Mouse (Mus musculus): ENCODE results near the gene Gria2. TPM values are rescaled to one million over a fixed set of nuclear protein-coding genes. Genes with fewer than 3 reads are reported as not detected.

The Gria2 gene
- polyA plus RNA-seq, 1 experiment from 2014 or later: 5.7 TPM

DNA sequence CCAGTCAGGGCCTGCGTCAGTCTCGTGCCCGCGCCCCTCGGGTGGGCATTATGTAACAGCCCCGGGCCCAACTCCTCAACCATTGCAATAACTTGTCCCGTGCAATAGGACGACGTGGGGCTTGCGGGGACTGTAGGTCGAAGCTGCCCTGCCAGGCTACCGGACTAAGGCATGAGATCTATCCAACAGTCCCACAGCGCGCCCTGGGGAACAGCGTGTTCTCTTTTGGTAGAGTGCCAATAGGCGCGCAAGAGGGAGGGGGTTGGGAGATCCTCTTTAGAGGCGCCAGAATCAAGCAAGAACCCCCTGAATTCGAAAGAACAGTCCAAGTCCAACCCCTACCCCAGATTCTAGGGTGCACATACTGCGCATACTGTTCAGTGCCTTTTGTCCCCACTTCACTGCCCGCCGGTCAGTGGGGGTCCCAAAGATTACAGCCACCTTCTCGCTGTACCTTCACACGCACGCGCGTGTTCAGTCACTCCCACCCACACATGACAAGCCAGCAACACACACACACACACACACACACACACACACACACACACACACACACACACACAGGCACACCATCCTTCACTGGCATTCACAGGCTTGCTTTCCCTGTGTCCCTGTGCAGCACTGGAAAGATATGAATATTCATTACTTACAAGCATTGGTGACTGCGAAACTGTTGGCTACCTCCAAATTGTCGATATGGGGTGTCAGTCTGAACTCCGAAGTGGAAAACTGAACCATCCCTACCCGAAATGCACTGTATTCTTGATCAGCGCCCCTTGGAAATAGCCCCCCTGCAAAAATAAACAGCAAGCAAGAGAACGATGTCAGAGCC lies 1.4 kb downstream of the Gria2 start:
- no peak for ATAC-seq (ENCODE audit: insufficient number of reproducible peaks, low FRiP score, low TSS enrichment, low read depth)
- Histone ChIP-seq H3K27ac (no peak overlapping the region), H3K27me3 (peaks cover 32% of the 10 kb centered on the region), H3K9me3 (no peaks in the 10 kb centered on the region), H3K4me3 (peak overlapping the region; percentile 44), H3K4me2 (peak overlapping the region; percentile 64), H3K4me1 (peaks cover 20% of the 10 kb centered on the region), H3K36me3 (no peaks in the 10 kb centered on the region), H3K9ac (no peak overlapping the region)
- WGBS: 9% methylated on average over 33 of the region's 33 CpGs

DNA sequence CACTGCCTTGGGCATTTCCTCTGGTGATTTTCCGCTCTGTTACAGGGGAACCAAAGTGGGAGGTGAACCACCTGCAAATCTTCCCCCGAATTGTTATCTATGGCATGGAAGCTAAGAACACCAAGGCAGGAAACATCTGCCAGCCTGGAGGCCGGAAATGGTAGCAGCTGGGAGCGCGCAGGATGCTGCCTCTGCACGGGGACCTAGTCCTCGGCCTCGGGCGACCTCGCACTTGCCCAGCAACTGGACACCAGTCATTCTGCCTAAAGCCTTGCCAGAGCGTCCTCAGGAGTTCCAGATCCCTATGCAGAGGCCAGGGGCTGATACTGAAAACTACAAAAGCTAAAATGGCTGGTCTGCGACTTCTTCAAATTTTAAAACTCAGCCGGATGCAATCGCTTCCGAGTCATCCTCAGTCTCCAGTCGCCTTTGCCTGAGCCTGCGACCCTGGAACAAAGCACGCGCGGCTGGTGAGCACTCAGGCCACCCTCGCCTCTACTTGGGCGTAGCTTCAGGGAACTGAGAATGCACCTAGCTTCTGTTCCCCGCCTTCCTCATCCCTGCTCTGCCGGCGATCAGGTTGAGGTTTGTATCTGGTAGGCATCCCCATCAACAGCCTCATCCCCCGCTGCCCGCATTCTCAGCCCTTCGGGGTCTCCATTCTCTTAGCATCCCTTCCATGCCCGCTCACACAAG lies 2.2 kb downstream of the Gria2 start:
- H3K4me1 ChIP-seq: peaks cover 20% of the 10 kb centered on the region
- 3% methylated on average over 29 of the region's 29 CpGs for WGBS
- H3K27ac ChIP-seq: no peak overlapping the region
- no peaks in the 10 kb centered on the region for H3K9me3 ChIP-seq
- H3K9ac ChIP-seq: no peak overlapping the region
- peak overlapping the region; percentile 44 for H3K4me3 ChIP-seq
- peak overlapping the region; percentile 64 for H3K4me2 ChIP-seq
- no peak for ATAC-seq (ENCODE audit: insufficient number of reproducible peaks, low FRiP score, low TSS enrichment, low read depth)
- peaks cover 32% of the 10 kb centered on the region for H3K27me3 ChIP-seq
- no peaks in the 10 kb centered on the region for H3K36me3 ChIP-seq

- no peak for ATAC-seq (ENCODE audit: insufficient number of reproducible peaks, low FRiP score, low TSS enrichment, low read depth)
- Histone ChIP-seq H3K4me1 (peaks cover 19% of the 10 kb centered on the region), H3K4me3 (no peak overlapping the region), H3K9me3 (no peaks in the 10 kb centered on the region), H3K9ac (no peak overlapping the region), H3K27me3 (peaks cover 32% of the 10 kb centered on the region), H3K4me2 (no peak overlapping the region), H3K27ac (no peak overlapping the region), H3K36me3 (no peaks in the 10 kb centered on the region)
- WGBS: 87% methylated on average over 1 of the region's 1 CpGs
Measured at GRCm38 (mm10) chr3:80797935-80798334, 4.7 kb downstream of the Gria2 start.

- Histone ChIP-seq H3K36me3 (no peaks in the 10 kb centered on the region), H3K9ac (no peak overlapping the region), H3K27me3 (peaks cover 22% of the 10 kb centered on the region), H3K27ac (no peak overlapping the region), H3K4me1 (peaks cover 12% of the 10 kb centered on the region), H3K4me2 (no peak overlapping the region), H3K9me3 (no peaks in the 10 kb centered on the region), H3K4me3 (no peak overlapping the region)
- ATAC-seq (ENCODE audit: insufficient number of reproducible peaks, low FRiP score, low TSS enrichment, low read depth): no peak
Measured at GRCm38 (mm10) chr3:80796764-80797163, 5.9 kb downstream of the Gria2 start.

DNA sequence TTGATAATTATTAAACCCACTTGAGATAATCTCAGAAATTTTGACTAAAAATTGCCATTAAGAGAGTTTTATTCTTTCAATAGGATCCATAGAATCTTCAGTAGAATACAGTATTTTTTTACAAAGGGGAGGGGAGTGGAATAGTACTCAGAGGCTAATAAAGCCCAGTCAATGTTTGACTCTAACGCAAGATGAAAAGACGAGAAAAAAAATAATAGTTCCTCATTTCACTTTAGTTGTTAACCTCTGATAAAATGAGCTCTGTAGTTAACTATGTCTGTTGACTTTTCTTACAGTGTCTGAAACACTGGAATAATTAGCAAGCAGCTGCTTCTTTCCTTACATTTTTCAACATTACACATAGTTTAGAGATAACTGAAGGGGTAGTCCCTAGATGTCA lies 7.4 kb downstream of the Gria2 start:
- Histone ChIP-seq H3K4me1 (peaks cover 2% of the 10 kb centered on the region), H3K4me3 (no peak overlapping the region), H3K27me3 (peaks cover 7% of the 10 kb centered on the region), H3K27ac (no peak overlapping the region), H3K9me3 (no peaks in the 10 kb centered on the region), H3K9ac (no peak overlapping the region), H3K36me3 (no peaks in the 10 kb centered on the region), H3K4me2 (no peak overlapping the region)
- 76% methylated on average over 2 of the region's 2 CpGs for WGBS
- no peak for ATAC-seq (ENCODE audit: insufficient number of reproducible peaks, low FRiP score, low TSS enrichment, low read depth)

GRCm38 (mm10) chr3:80787116-80787744 lies 15.4 kb downstream of the Gria2 start:
- Histone ChIP-seq H3K9me3 (no peaks in the 10 kb centered on the region), H3K4me1 (no peaks in the 10 kb centered on the region), H3K27me3 (no peaks in the 10 kb centered on the region), H3K36me3 (no peaks in the 10 kb centered on the region), H3K4me3 (no peak overlapping the region), H3K4me2 (no peak overlapping the region), H3K9ac (no peak overlapping the region), H3K27ac (no peak overlapping the region)
- ATAC-seq (ENCODE audit: insufficient number of reproducible peaks, low FRiP score, low TSS enrichment, low read depth): no peak
- 33% methylated on average over 3 of the region's 3 CpGs for WGBS

GRCm38 (mm10) chr3:80781144-80781530 lies 21.5 kb downstream of the Gria2 start:
- no peaks in the 10 kb centered on the region for H3K4me1 ChIP-seq
- H3K27me3 ChIP-seq: no peaks in the 10 kb centered on the region
- no peaks in the 10 kb centered on the region for H3K9me3 ChIP-seq
- H3K36me3 ChIP-seq: no peaks in the 10 kb centered on the region
- H3K4me3 ChIP-seq: no peak overlapping the region
- no peak for ATAC-seq (ENCODE audit: insufficient number of reproducible peaks, low FRiP score, low TSS enrichment, low read depth)
- no peak overlapping the region for H3K27ac ChIP-seq
- no peak overlapping the region for H3K4me2 ChIP-seq
- no peak overlapping the region for H3K9ac ChIP-seq

DNA sequence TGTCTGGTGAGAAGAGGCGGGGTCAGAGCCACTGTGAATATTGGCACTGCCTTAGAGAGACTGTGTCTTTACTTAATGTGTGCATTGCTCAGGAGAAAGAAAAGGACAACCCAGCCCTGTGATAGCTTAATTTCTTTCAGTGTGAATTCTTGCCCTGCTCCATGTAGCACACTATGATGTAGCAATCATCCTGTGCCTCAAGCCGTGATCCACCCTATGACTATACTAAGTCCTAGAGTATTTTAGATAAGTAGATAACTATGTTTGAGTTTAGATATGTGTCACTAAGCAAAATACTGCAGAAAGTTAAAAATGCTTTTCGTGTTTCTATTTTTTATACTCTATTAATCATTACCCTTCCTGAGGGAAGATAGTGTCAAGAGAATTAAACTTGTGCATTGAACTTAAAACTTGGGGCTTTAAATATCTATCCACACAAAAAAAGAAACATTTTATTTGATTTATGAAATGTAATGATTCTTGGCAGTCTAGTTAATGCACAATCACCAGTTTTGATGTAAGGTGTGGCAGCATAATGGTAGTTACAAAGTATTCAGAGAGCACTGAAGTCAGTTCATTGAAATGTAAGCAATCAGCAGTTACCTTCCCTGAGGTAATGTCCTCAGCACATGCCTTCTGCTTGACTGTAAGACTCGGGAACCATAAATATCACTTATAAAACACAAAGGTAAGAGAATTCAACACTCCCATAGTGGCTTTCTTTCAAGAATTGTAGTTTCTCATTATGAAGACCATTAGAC lies 22.1 kb downstream of the Gria2 start:
- H3K4me1 ChIP-seq: no peaks in the 10 kb centered on the region
- no peak overlapping the region for H3K27ac ChIP-seq
- H3K9me3 ChIP-seq: no peaks in the 10 kb centered on the region
- H3K36me3 ChIP-seq: no peaks in the 10 kb centered on the region
- no peaks in the 10 kb centered on the region for H3K27me3 ChIP-seq
- 63% methylated on average over 4 of the region's 4 CpGs for WGBS
- no peak overlapping the region for H3K9ac ChIP-seq
- no peak overlapping the region for H3K4me3 ChIP-seq
- ATAC-seq (ENCODE audit: insufficient number of reproducible peaks, low FRiP score, low TSS enrichment, low read depth): no peak
- H3K4me2 ChIP-seq: no peak overlapping the region

GRCm38 (mm10) chr3:80776628-80777027 lies 26.0 kb downstream of the Gria2 start:
- Histone ChIP-seq H3K27me3 (no peaks in the 10 kb centered on the region), H3K9ac (no peak overlapping the region), H3K4me3 (no peak overlapping the region), H3K4me2 (no peak overlapping the region), H3K27ac (no peak overlapping the region), H3K36me3 (no peaks in the 10 kb centered on the region), H3K4me1 (0 out of 2 replicates have a peak, but pooled peaks cover 2% of the 10 kb centered on the region), H3K9me3 (no peaks in the 10 kb centered on the region)
- WGBS: 76% methylated on average over 2 of the region's 2 CpGs
- no peak for ATAC-seq (ENCODE audit: insufficient number of reproducible peaks, low FRiP score, low TSS enrichment, low read depth)

GRCm38 (mm10) chr3:80775971-80776370 lies 26.7 kb downstream of the Gria2 start:
- 67% methylated on average over 4 of the region's 4 CpGs for WGBS
- ATAC-seq (ENCODE audit: insufficient number of reproducible peaks, low FRiP score, low TSS enrichment, low read depth): no peak
- Histone ChIP-seq H3K4me2 (no peak overlapping the region), H3K27me3 (no peaks in the 10 kb centered on the region), H3K4me1 (0 out of 2 replicates have a peak, but pooled peaks cover 2% of the 10 kb centered on the region), H3K36me3 (no peaks in the 10 kb centered on the region), H3K4me3 (no peak overlapping the region), H3K9ac (no peak overlapping the region), H3K9me3 (no peaks in the 10 kb centered on the region), H3K27ac (no peak overlapping the region)

DNA sequence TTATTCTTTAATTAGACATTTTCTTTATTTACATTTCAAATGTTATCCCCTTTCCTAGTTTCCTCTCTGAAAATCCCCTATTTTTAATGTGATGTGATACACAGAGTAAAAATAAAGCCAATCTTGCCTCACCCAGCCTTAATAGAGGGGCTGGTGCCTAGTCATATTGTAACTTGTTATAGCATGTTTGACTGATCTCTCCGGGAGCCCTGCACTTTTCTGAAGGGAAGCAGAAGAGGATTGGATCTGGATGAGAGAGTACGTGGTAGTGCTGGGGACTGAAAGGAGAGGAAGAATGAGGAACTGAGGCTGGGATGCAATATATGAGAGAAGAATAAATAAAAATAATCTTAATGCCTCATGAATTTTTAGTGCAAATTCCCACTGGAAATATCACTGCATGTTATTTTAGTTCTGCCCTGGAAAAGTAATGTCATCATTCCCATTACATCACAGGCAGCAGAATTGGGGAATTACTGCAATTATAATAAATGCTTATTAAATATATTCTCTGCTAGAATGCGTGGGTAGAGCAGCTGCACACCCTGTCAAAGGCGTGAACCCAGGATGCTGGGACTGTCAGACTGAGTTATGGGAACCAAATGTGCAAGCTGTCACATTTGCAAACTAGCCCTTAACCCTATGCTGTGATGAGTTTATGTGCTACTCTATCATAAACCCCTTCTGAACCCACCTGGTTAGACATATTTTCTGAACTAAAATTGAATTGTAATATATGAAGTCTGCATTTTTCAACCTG lies 28.4 kb downstream of the Gria2 start:
- Histone ChIP-seq H3K4me1 (0 out of 2 replicates have a peak, but pooled peaks cover 2% of the 10 kb centered on the region), H3K27ac (no peak overlapping the region), H3K36me3 (no peaks in the 10 kb centered on the region), H3K4me3 (no peak overlapping the region), H3K4me2 (no peak overlapping the region), H3K9ac (no peak overlapping the region), H3K27me3 (no peaks in the 10 kb centered on the region), H3K9me3 (no peaks in the 10 kb centered on the region)
- WGBS: 38% methylated on average over 4 of the region's 4 CpGs
- ATAC-seq (ENCODE audit: insufficient number of reproducible peaks, low FRiP score, low TSS enrichment, low read depth): no peak

Measured in limb, embryonic 15.5 days (tissue).